Mouse (Mus musculus): Measurements from ENCODE around the gene Nbea.
"Not testable (repeated sequence)": the region's sequence is repeated elsewhere in the genome, so short reads cannot be mapped to it uniquely, and the experiment has no call there.

The Nbea gene

GRCm38 (mm10) chr3:55664713-55665112, 518.8 kb downstream of the Nbea start:
- DNase-seq (ENCODE audit: low spot score in 2 of 2), result no peak

GRCm38 (mm10) chr3:55661678-55662445, 521.6 kb downstream of the Nbea start:
- DNase-seq (ENCODE audit: low spot score in 2 of 2), result no peak

GRCm38 (mm10) chr3:55660261-55660838, 523.2 kb downstream of the Nbea start:
- DNase-seq (ENCODE audit: low spot score in 2 of 2), result no peak

GRCm38 (mm10) chr3:55659558-55660215, 523.8 kb downstream of the Nbea start:
- DNase-seq (ENCODE audit: low spot score in 2 of 2), result no peak

- DNase-seq (ENCODE audit: low spot score in 2 of 2), result no peak
These were observed 531.2 kb downstream of the Nbea start for GRCm38 (mm10) chr3:55652321-55652720.

- no peak for DNase-seq (ENCODE audit: low spot score in 2 of 2)
These were observed 531.6 kb downstream of the Nbea start for GRCm38 (mm10) chr3:55651877-55652276.

- DNase-seq (ENCODE audit: low spot score in 2 of 2), result no peak
These were observed 534.0 kb downstream of the Nbea start for GRCm38 (mm10) chr3:55649541-55649940.

- DNase-seq (ENCODE audit: low spot score in 2 of 2), result no peak
These were observed 535.2 kb downstream of the Nbea start for GRCm38 (mm10) chr3:55648299-55648698.

GRCm38 (mm10) chr3:55647176-55647575, 536.3 kb downstream of the Nbea start:
- DNase-seq (ENCODE audit: low spot score in 2 of 2), result no peak

- DNase-seq (ENCODE audit: low spot score in 2 of 2), result no peak
These were observed 537.1 kb downstream of the Nbea start for GRCm38 (mm10) chr3:55646437-55646836.

- no peak for DNase-seq (ENCODE audit: low spot score in 2 of 2)
These were observed 539.4 kb downstream of the Nbea start for GRCm38 (mm10) chr3:55644035-55644618.

- no peak for DNase-seq (ENCODE audit: low spot score in 2 of 2)
These were observed 545.8 kb downstream of the Nbea start for GRCm38 (mm10) chr3:55637660-55638059.

- no peak for DNase-seq (ENCODE audit: low spot score in 2 of 2)
These were observed 547.8 kb downstream of the Nbea start for GRCm38 (mm10) chr3:55635542-55636172.

- no peak for DNase-seq (ENCODE audit: low spot score in 2 of 2)
These were observed 556.4 kb downstream of the Nbea start for GRCm38 (mm10) chr3:55627054-55627453.

- not testable (repeated sequence) for DNase-seq (ENCODE audit: low spot score in 2 of 2)
These were observed 561.5 kb downstream of the Nbea start for GRCm38 (mm10) chr3:55621958-55622357.

GRCm38 (mm10) chr3:55618396-55618795, 565.1 kb downstream of the Nbea start:
- no peak for DNase-seq (ENCODE audit: low spot score in 2 of 2)

GRCm38 (mm10) chr3:55612459-55613115, 570.9 kb downstream of the Nbea start:
- no peak for DNase-seq (ENCODE audit: low spot score in 2 of 2)

- no peak for DNase-seq (ENCODE audit: low spot score in 2 of 2)
These were observed 571.5 kb downstream of the Nbea start for GRCm38 (mm10) chr3:55612023-55612422.

- no peak for DNase-seq (ENCODE audit: low spot score in 2 of 2)
These were observed 573.3 kb downstream of the Nbea start for GRCm38 (mm10) chr3:55610191-55610590.

- no peak for DNase-seq (ENCODE audit: low spot score in 2 of 2)
These were observed 583.2 kb downstream of the Nbea start for GRCm38 (mm10) chr3:55600286-55600685.

GRCm38 (mm10) chr3:55599366-55600085, 584.0 kb downstream of the Nbea start:
- no peak for DNase-seq (ENCODE audit: low spot score in 2 of 2)
